Comparison of ENCODE assay signal across 10 mouse cellular contexts in the genomic region with DNA sequence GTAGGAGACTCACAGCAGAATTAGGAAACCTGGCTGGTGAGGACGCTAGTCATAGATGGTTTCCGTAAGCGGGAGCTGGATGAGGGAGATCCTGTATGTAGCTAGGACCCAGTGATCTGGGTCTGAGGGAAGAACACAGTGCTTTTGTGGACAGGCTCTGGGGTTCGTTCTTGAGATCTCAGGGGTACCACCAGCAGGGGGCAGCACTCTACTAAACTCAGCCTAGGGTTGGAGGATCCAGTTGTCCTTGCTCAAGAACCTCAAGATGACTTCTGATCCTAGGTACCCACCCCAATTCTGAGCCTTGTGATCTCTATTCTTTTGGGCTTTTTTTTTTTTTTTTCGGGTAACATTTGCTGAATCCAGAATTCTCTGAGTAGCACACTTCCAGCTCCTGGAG.
A peak's percentile ranks its signal among the peaks of the same experiment; 100 is the strongest.
DNase-seq lines count a peak whose midpoint lies in the region; ATAC-seq and TF ChIP-seq lines count a peak whose summit lies in the region.
"Had no signal": no experiment of that assay in that cellular context is flagged by ENCODE, and none has a peak within 500 bp of the region (broad histone marks: within the 10 kb centered on the region; RNA-seq: fewer than 3 reads in every experiment).

No protein-coding gene starts in this region.

- ATAC-seq in forebrain, embryonic 11.5 days (replicated peaks; ENCODE audit: low FRiP score), result no peak
- ATAC-seq in forebrain, embryonic 13.5 days, result no peak
- no peak for ATAC-seq in lung, embryonic 14.5 days (ENCODE audit: insufficient read depth)

- TF ChIP-seq CTCF in lung, embryonic 14.5 days (IDR thresholded peaks at IDR 0.05; ENCODE audit: low read depth), result peak; percentile 53
- TF ChIP-seq CTCF in testis, adult 2 months (IDR thresholded peaks at IDR 0.05; ENCODE audit: control insufficient read depth, insufficient read depth, insufficient replicate concordance, low read depth, low read length), result peak; percentile 64; the same call in 1 of the 2 replicates

- no peak overlapping the region for H3K27ac ChIP-seq in forebrain, embryonic 11.5 days (ENCODE audit: low read depth, low read length)
- H3K27ac ChIP-seq in forebrain, embryonic 13.5 days, result no peak overlapping the region
- no peak overlapping the region for H3K27ac ChIP-seq in embryonic facial prominence, embryonic 10.5 days (replicated peaks)
- H3K27ac ChIP-seq in lung, embryonic 14.5 days (ENCODE audit: low read depth), result no peak overlapping the region
- H3K27ac ChIP-seq in testis, adult 2 months (ENCODE audit: control insufficient read depth, insufficient read depth, low read depth, low read length), result no peak overlapping the region
- H3K27ac ChIP-seq: heart, embryonic 13.5 days had no signal

- H3K9me3 ChIP-seq in forebrain, embryonic 11.5 days (ENCODE audit: control insufficient read depth, low read length), result no peaks in the 10 kb centered on the region
- no peaks in the 10 kb centered on the region for H3K9me3 ChIP-seq in forebrain, embryonic 13.5 days (replicated peaks)
- H3K9me3 ChIP-seq in embryonic facial prominence, embryonic 10.5 days, result no peaks in the 10 kb centered on the region
- H3K9me3 ChIP-seq in lung, embryonic 14.5 days (ENCODE audit: low read depth, low read length), result no peaks in the 10 kb centered on the region
- H3K9me3 ChIP-seq: heart, embryonic 13.5 days had no signal

- no peak for TF ChIP-seq POLR2A in testis, adult 2 months (IDR thresholded peaks at IDR 0.05; ENCODE audit: control insufficient read depth, low read depth, low read length)

- H3K27me3 ChIP-seq in forebrain, embryonic 11.5 days (ENCODE audit: control insufficient read depth, insufficient read depth, low read length), result no peaks in the 10 kb centered on the region
- H3K27me3 ChIP-seq in forebrain, embryonic 13.5 days, result no peaks in the 10 kb centered on the region
- H3K27me3 ChIP-seq in embryonic facial prominence, embryonic 10.5 days (replicated peaks; ENCODE audit: low read depth, poor library complexity, severe bottlenecking), result no peaks in the 10 kb centered on the region
- no peaks in the 10 kb centered on the region for H3K27me3 ChIP-seq in lung, embryonic 14.5 days (ENCODE audit: insufficient read depth, low read length)
- no peaks in the 10 kb centered on the region for H3K27me3 ChIP-seq in testis, adult 2 months (ENCODE audit: control insufficient read depth, insufficient read depth, low read length)
- H3K27me3 ChIP-seq: heart, embryonic 13.5 days had no signal

- DNase-seq in forebrain, embryonic 11.5 days (ENCODE audit: low spot score), result peak; percentile 63
- DNase-seq in 3T3-L1 (ENCODE audit: low read depth, low spot score), result peak; percentile 46
- DNase-seq in adrenal gland, postnatal 14 days, result peak; percentile 83
- DNase-seq in embryonic facial prominence, embryonic 10.5 days (ENCODE audit: low spot score), result peak; percentile 50
- DNase-seq in kidney, postnatal 25 days, result peak; percentile 84 to 88
- DNase-seq in lung, embryonic 14.5 days, result peak; percentile 56

- H3K9ac ChIP-seq in forebrain, embryonic 11.5 days (ENCODE audit: low read length), result no peak overlapping the region
- no peak overlapping the region for H3K9ac ChIP-seq in forebrain, embryonic 13.5 days
- H3K9ac ChIP-seq in lung, embryonic 14.5 days, result no peak overlapping the region
- H3K9ac ChIP-seq: heart, embryonic 13.5 days had no signal

- H3K36me3 ChIP-seq in forebrain, embryonic 11.5 days (ENCODE audit: control insufficient read depth, insufficient read depth, low read length), result no peaks in the 10 kb centered on the region
- H3K36me3 ChIP-seq in forebrain, embryonic 13.5 days (ENCODE audit: poor library complexity, severe bottlenecking), result no peaks in the 10 kb centered on the region
- H3K36me3 ChIP-seq in embryonic facial prominence, embryonic 10.5 days (replicated peaks), result no peaks in the 10 kb centered on the region
- no peaks in the 10 kb centered on the region for H3K36me3 ChIP-seq in lung, embryonic 14.5 days (ENCODE audit: insufficient read depth)
- H3K36me3 ChIP-seq in testis, adult 2 months (ENCODE audit: control insufficient read depth, insufficient read depth, low read length), result no peaks in the 10 kb centered on the region
- H3K36me3 ChIP-seq: heart, embryonic 13.5 days had no signal

- WGBS in forebrain, embryonic 11.5 days, result 74% methylated on average over 5 of the region's 5 CpGs
- WGBS in forebrain, embryonic 13.5 days, result 85% methylated on average over 5 of the region's 5 CpGs
- WGBS in embryonic facial prominence, embryonic 10.5 days, result 77% methylated on average over 5 of the region's 5 CpGs
- 77% methylated on average over 5 of the region's 5 CpGs for WGBS in lung, embryonic 14.5 days

- no peak overlapping the region for H3K4me3 ChIP-seq in forebrain, embryonic 11.5 days (ENCODE audit: low read depth, low read length)
- H3K4me3 ChIP-seq in forebrain, embryonic 13.5 days, result no peak overlapping the region
- H3K4me3 ChIP-seq in embryonic facial prominence, embryonic 10.5 days, result no peak overlapping the region
- no peak overlapping the region for H3K4me3 ChIP-seq in lung, embryonic 14.5 days (ENCODE audit: low read depth, low read length)
- no peak overlapping the region for H3K4me3 ChIP-seq in testis, adult 2 months (ENCODE audit: control insufficient read depth, low read depth, low read length)
- H3K4me3 ChIP-seq: heart, embryonic 13.5 days; myocyte had no signal

- H3K4me1 ChIP-seq in forebrain, embryonic 11.5 days (replicated peaks; ENCODE audit: control insufficient read depth, insufficient read depth, low read length), result no peaks in the 10 kb centered on the region
- H3K4me1 ChIP-seq in forebrain, embryonic 13.5 days, result peaks cover 4% of the 10 kb centered on the region; the same call in 1 of the 2 replicates
- peaks cover 4% of the 10 kb centered on the region; the same call in 1 of the 2 replicates for H3K4me1 ChIP-seq in embryonic facial prominence, embryonic 10.5 days
- no peaks in the 10 kb centered on the region for H3K4me1 ChIP-seq in lung, embryonic 14.5 days (ENCODE audit: insufficient read depth)
- H3K4me1 ChIP-seq in testis, adult 2 months (ENCODE audit: control insufficient read depth, insufficient read depth, low read length), result no peaks in the 10 kb centered on the region

- no peak overlapping the region for H3K4me2 ChIP-seq in forebrain, embryonic 11.5 days (ENCODE audit: low read depth, low read length, severe bottlenecking)
- no peak overlapping the region for H3K4me2 ChIP-seq in forebrain, embryonic 13.5 days
- no peak overlapping the region for H3K4me2 ChIP-seq in lung, embryonic 14.5 days
- H3K4me2 ChIP-seq: heart, embryonic 13.5 days had no signal
